Mouse (Mus musculus): ENCODE measurements around the gene Ssu72. TPM values are rescaled to one million over a fixed set of nuclear protein-coding genes. Genes with fewer than 3 reads are reported as not detected.
A peak's percentile ranks its signal among the peaks of the same experiment; 100 is the strongest.

Gene Ssu72
- polyA plus RNA-seq, 1 experiment from 2014 or later = 81.8 TPM

GRCm38 (mm10) chr4:155759862-155760612 lies 55.4 kb downstream of the Ssu72 start:
- H3K27me3 ChIP-seq = no peaks in the 10 kb centered on the region
- in situ Hi-C loops (cut with MboI; ENCODE audit: low pct_unique_long_range_greater_than_20kb) = no loop called here
- POLR2A ChIA-PET = interaction anchor here (0.6 to 2.4 kb wide), 2 partner anchors 16 to 55 kb away, joined by 3 to 6 read pairs; partner anchors contain the start of gene Ssu72
- TF ChIP-seq CTCF (IDR thresholded peaks at IDR 0.05) = no peak
- CTCF ChIA-PET = interaction anchor here (1.2 to 2.0 kb wide), 3 partner anchors 10 to 22 kb away, joined by 4 read pairs; no protein-coding TSS in a partner anchor
- no peak for ATAC-seq
- no peak for DNase-seq (ENCODE audit: low read depth, low spot score)

DNA sequence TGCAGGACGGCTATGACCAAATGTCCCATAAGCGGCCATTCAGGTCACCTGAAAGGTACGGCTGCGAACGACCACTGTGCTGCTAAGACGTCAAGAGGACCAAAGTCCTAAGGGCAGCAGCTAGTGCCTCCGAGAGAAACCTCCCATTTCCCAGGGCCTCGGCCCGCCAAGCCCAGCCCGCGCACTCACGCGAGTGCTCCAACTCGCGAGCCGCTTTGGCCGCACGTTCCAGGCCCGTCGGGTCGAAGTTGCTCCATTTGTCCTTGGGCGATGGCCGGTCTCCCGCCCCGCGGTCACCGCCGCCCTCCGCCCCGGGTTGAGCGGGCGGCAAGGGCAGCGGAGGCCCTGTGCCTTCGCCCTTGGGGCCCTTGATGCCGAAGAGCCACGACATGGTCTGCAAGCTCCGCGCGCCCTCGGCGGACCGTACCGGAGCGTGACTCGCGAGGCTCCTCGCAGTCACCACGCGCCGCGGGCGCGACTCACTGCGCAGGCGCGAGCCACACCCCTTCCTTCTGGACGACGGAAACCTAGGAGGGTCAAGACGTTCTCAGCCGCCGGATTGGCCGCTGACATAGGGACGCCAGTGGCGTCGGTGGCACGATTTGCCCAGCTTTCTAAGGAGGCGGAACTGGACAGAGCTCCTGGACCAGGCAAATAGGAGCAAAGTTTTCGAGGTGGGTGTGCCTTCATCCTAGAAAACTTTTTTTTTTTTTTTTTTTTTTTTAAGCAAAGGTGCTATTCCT lies 56.2 kb downstream of the Ssu72 start, which contains the start of gene Atad3a:
Atad3a (minus strand) TSS at position 481 of the 743 bp plus-strand sequence.
- no peaks in the 10 kb centered on the region for H3K27me3 ChIP-seq
- DNase-seq (ENCODE audit: low read depth, low spot score) = peak; percentile 93
- CTCF ChIA-PET = interaction anchor here (1.0 kb wide), 1 partner anchor 23 kb away, joined by 3 read pairs; no protein-coding TSS in a partner anchor
- POLR2A ChIA-PET = interaction anchor here (0.6 to 2.4 kb wide), 4 partner anchors 12 to 91 kb away, joined by 3 to 6 read pairs (median 3); partner anchors contain the start of gene Ssu72
- in situ Hi-C loops (cut with MboI; ENCODE audit: low pct_unique_long_range_greater_than_20kb) = no loop called here
- no peak for TF ChIP-seq CTCF (IDR thresholded peaks at IDR 0.05)
- peak; percentile 85 for ATAC-seq

DNA sequence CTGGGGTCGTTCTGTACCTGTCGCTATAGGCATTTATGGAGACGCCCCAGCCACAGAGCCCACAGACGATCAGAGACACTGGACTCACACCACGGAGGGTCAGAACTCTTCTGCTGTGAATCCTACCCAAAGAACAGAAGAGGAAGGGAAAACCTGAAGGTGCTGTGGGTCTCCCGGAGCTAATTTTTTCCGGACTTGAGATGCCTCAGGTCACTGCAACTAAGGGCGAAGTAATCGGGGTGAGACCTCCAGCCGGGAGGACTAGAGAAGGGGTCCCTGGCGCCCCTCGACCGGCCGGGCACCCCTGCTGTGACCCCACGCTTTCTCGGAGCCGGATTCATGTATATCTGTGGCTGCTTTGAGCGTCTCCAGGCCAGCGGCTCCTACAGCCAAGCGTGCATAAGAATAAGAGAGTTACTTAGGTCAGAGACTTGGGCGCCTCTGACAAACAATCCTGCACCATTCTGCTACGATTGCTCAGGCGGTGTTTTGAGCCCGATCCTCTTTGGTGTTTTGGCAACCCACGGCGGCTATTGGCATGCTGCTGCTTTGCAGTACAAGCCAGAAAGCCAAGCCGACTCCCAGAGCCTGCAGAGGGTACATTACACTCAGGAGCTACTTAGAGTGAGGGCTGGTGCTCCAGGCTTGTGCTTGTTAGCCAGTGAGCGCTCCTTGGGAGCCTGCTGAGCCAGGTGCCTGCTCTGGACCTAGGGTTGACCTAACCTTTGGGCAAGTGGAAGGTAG lies 56.9 kb downstream of the Ssu72 start:
- DNase-seq (ENCODE audit: low read depth, low spot score) (no peak), ATAC-seq (peak; percentile 26)
- in situ Hi-C loops (cut with MboI; ENCODE audit: low pct_unique_long_range_greater_than_20kb) = no loop called here
- no peaks in the 10 kb centered on the region for H3K27me3 ChIP-seq
- ChIA-PET CTCF (interaction anchor here (1.0 kb wide), 1 partner anchor 22 kb away, joined by 3 read pairs; no protein-coding TSS in a partner anchor), POLR2A (interaction anchor here (0.6 kb wide), 1 partner anchor 90 kb away, joined by 3 read pairs; no protein-coding TSS in a partner anchor)
- TF ChIP-seq CTCF (IDR thresholded peaks at IDR 0.05) = no peak

DNA sequence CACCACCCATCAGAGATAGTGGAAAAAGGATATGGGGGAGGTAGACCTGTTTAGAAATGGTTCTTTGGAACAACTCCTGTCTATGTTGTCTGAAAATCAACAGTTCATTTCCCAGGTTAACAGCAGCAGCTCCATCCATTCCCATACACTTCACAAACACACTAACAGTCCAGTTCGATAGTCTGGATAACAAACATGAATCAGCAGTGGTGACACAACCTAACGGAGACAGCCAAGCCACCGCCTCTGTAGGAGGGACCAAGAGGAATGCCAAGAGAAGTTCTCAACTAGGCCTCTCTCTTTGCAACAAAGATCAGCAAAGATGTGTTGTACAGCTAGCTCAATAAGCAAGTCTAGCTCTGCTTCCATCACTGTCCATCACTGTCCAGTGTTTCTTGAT lies 57.8 kb downstream of the Ssu72 start:
- H3K27me3 ChIP-seq = no peaks in the 10 kb centered on the region
- DNase-seq (ENCODE audit: low read depth, low spot score) (no peak), ATAC-seq (no peak)
- POLR2A ChIA-PET = no interaction called here
- in situ Hi-C loops (cut with MboI; ENCODE audit: low pct_unique_long_range_greater_than_20kb) = no loop called here
- CTCF ChIA-PET = no interaction called here
- no peak for TF ChIP-seq CTCF (IDR thresholded peaks at IDR 0.05)

DNA sequence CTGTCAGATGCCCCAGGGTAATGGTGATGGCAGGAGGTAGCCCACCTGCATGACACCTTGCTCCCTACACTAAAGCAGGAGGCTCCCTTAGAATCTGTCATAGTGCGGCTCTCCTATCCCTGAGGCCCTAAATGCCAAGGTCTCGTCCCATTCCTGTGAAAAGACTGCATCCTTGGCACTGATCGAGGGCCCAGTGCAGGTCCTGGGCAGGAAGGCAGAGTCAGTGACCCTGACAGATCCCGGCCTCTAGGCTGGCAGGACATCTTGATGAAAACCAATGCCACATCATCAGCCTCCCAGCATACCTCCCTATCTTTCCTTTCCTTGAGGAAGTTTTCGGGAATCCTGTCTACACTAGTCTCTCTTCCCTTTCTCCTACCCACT lies 64.9 kb downstream of the Ssu72 start:
- POLR2A ChIA-PET = no interaction called here

DNA sequence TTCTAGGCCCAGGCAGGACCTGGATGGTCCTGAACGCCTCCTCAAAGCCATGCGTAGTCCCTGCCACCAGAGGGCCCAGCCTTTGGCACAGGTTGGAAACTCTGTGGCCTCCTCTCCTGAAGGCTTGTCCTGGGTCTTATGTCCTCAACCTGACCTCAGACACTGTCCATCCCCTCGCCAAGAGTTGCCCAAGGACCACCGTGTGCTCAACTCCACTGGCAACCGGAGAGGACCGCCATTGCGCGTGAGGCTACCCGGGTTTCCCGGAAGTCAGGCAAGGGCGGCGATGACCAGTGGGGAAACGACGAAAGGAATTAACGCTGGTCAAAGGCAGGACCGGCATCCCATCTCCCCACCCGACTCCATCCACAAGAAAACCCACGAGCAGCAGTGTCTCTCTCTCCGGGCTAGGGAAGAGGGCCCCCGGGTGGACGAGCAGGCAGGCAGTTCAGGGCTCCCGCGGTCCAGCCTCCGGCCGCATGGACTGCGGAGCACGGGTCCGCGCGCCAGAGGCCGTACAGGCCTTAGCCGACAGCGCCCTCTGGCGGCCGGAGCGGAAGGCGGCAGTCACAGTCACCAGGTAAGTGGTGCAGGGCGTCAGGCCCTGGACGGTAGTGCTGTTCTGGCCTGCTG lies 65.4 kb downstream of the Ssu72 start:
- POLR2A ChIA-PET = no interaction called here
- no peak for TF ChIP-seq CTCF (IDR thresholded peaks at IDR 0.05)
- CTCF ChIA-PET = interaction anchor here (1.0 to 1.4 kb wide), 2 partner anchors 11 to 14 kb away, joined by 4 read pairs; no protein-coding TSS in a partner anchor
- ATAC-seq = peak; percentile 67
- in situ Hi-C loops (cut with MboI; ENCODE audit: low pct_unique_long_range_greater_than_20kb) = loop anchor here (10.0 kb wide), 1 partner anchor 285 kb away; no protein-coding TSS in a partner anchor
- no peak for DNase-seq (ENCODE audit: low read depth, low spot score)
- H3K27me3 ChIP-seq = no peaks in the 10 kb centered on the region

More for the DNA sequence above, 64.9 kb downstream of the Ssu72 start:
- no peaks in the 10 kb centered on the region for H3K27me3 ChIP-seq
- TF ChIP-seq CTCF (IDR thresholded peaks at IDR 0.05) = no peak
- DNase-seq (ENCODE audit: low read depth, low spot score) (no peak), ATAC-seq (no peak)
- in situ Hi-C loops (cut with MboI; ENCODE audit: low pct_unique_long_range_greater_than_20kb) = no loop called here
- CTCF ChIA-PET = no interaction called here

GRCm38 (mm10) chr4:155770626-155771025 lies 66.0 kb downstream of the Ssu72 start:
- DNase-seq (ENCODE audit: low read depth, low spot score) = no peak
- ChIA-PET CTCF (interaction anchor here (1.0 to 1.4 kb wide), 2 partner anchors 11 to 13 kb away, joined by 4 read pairs; no protein-coding TSS in a partner anchor), POLR2A (no interaction called here)
- ATAC-seq = no peak
- TF ChIP-seq CTCF (IDR thresholded peaks at IDR 0.05) = no peak
- in situ Hi-C loops (cut with MboI; ENCODE audit: low pct_unique_long_range_greater_than_20kb) = loop anchor here (10.0 kb wide), 1 partner anchor 286 kb away; no protein-coding TSS in a partner anchor
- H3K27me3 ChIP-seq = no peaks in the 10 kb centered on the region

GRCm38 (mm10) chr4:155771706-155772105 lies 67.1 kb downstream of the Ssu72 start:
- no peak for TF ChIP-seq CTCF (IDR thresholded peaks at IDR 0.05)
- no peaks in the 10 kb centered on the region for H3K27me3 ChIP-seq
- ATAC-seq = no peak
- POLR2A ChIA-PET = no interaction called here
- CTCF ChIA-PET = no interaction called here
- DNase-seq (ENCODE audit: low read depth, low spot score) = no peak
- in situ Hi-C loops (cut with MboI; ENCODE audit: low pct_unique_long_range_greater_than_20kb) = loop anchor here (10.0 kb wide), 1 partner anchor 287 kb away; no protein-coding TSS in a partner anchor

DNA sequence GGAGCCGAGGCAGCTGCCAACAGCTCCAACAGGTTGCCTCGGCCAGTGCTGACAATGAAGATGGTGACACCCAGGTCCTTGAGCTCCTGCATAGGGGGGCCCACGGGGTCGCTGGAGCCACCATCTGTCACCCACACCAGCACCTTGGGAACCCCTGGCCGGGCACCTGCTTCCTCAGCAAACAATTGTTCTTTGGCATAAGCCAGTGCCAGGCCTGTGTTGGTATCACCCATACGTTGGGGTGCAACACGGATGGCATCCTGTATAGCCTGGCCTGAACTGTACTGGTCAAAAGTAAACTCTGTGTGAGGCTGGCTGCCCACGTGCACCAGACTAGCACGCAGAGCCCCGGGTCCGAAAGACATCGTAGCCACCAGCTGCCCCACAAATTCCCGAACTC lies 68.2 kb downstream of the Ssu72 start:
- ChIA-PET CTCF (no interaction called here), POLR2A (interaction anchor here (0.6 kb wide), 1 partner anchor 12 kb away, joined by 3 read pairs; the partner anchor contains the start of gene Atad3a)
- no peaks in the 10 kb centered on the region for H3K27me3 ChIP-seq

More for the DNA sequence above, 68.2 kb downstream of the Ssu72 start:
- DNase-seq (ENCODE audit: low read depth, low spot score) = no peak
- in situ Hi-C loops (cut with MboI; ENCODE audit: low pct_unique_long_range_greater_than_20kb) = loop anchor here (10.0 kb wide), 1 partner anchor 288 kb away; no protein-coding TSS in a partner anchor
- ATAC-seq = no peak
- no peak for TF ChIP-seq CTCF (IDR thresholded peaks at IDR 0.05)
